Comparison of ENCODE assay signal across 10 mouse cellular contexts in genomic region chr16:33935407-33935785, GRCm38 (mm10).
"Had no signal": no experiment of that assay in that cellular context is flagged by ENCODE, and none has a peak within 500 bp of the region (broad histone marks: within the 10 kb centered on the region; RNA-seq: fewer than 3 reads in every experiment).

No protein-coding gene starts in this region.

- H3K4me3 ChIP-seq: left cerebral cortex, adult 2 months; limb, embryonic 10.5 days; midbrain, embryonic 12.5 days; neural tube, embryonic 13.5 days had no signal

- H3K9me3 ChIP-seq: limb, embryonic 10.5 days; midbrain, embryonic 12.5 days; neural tube, embryonic 13.5 days had no signal

- H3K27me3 ChIP-seq: midbrain, embryonic 12.5 days had no signal

- H3K27ac ChIP-seq: left cerebral cortex, adult 2 months; liver, embryonic 14.5 days; midbrain, embryonic 12.5 days had no signal

- H3K36me3 ChIP-seq: midbrain, embryonic 12.5 days; neural tube, embryonic 13.5 days had no signal

- H3K4me2 ChIP-seq: midbrain, embryonic 12.5 days; neural tube, embryonic 13.5 days had no signal

- H3K9ac ChIP-seq: liver, embryonic 14.5 days; midbrain, embryonic 12.5 days had no signal

- DNase-seq: lung, adult 2 months; retina, postnatal 1 day; spleen, adult 18-20 months; thymus, adult 18-20 months; thymus, postnatal 14 days had no signal
